Mouse (Mus musculus): ENCODE measurements at regions not wholly inside any gene's neighbourhood (a gene's known extent, or its start where the extent isn't known, plus 50 kb on each side); places are given as distances from the start of the nearest gene placed in this dataset.
"Not testable (repeated sequence)": the region's sequence is repeated elsewhere in the genome, so short reads cannot be mapped to it uniquely, and the experiment has no call there.

- peak; percentile 36 for DNase-seq (ENCODE audit: low read depth)
Observed at GRCm38 (mm10) chr12:22030717-22031116, 613.3 kb upstream of the Ywhaq start.

- DNase-seq (ENCODE audit: low read depth) = not testable (repeated sequence)
Observed at GRCm38 (mm10) chr12:22030263-22030662, 612.8 kb upstream of the Ywhaq start.

Measured in 416B (cell line).